Mouse (Mus musculus) lung, postnatal 0 days (tissue): Measurements from ENCODE around the gene Pcdh9.

Experiments
- CTCF ChIP-seq: IDR thresholded peaks from 2 replicates; pipeline ENCODE4 v1.5.1; 2016; ENCODE audit warnings: antibody characterized with exemption, mild to moderate bottlenecking
- EP300 ChIP-seq: IDR thresholded peaks from 2 replicates; pipeline ENCODE4 v1.6.1; 2016; ENCODE audit warnings: antibody characterized with exemption, mild to moderate bottlenecking, control low read depth

- TF ChIP-seq CTCF (no peak), EP300 (no peak)
Observed at GRCm38 (mm10) chr14:93708651-93709050, 181.8 kb downstream of the Pcdh9 start.
